Mouse (Mus musculus) c-Kit-positive CD71-negative TER-119-negative erythroid progenitor cells, embryonic 14.5 days (primary cell): ENCODE measurements at regions not wholly inside any gene's neighbourhood (a gene's known extent, or its start where the extent isn't known, plus 50 kb on each side); places are given as distances from the start of the nearest gene placed in this dataset.
"Not testable (repeated sequence)": the region's sequence is repeated elsewhere in the genome, so short reads cannot be mapped to it uniquely, and the experiment has no call there.

Experiments used
- DNase-seq: peaks from one replicate; pipeline ENCODE4 v3.0.0-alpha.2; 2013; ENCODE audit warnings: low read depth

GRCm38 (mm10) chr10:99584855-99585254 is 174.6 kb downstream of the Csl start:
- DNase-seq = peak; percentile 10

- peak; percentile 9 for DNase-seq
Observed at GRCm38 (mm10) chr10:99592220-99592619, 167.2 kb downstream of the Csl start.

- no peak for DNase-seq
Observed at GRCm38 (mm10) chr10:99595659-99596058, 163.8 kb downstream of the Csl start.

- DNase-seq = not testable (repeated sequence)
Observed at GRCm38 (mm10) chr10:99599142-99600120, 160.0 kb downstream of the Csl start.

GRCm38 (mm10) chr10:99602331-99602730 is 157.1 kb downstream of the Csl start:
- no peak for DNase-seq

- no peak for DNase-seq
Observed at GRCm38 (mm10) chr10:99604172-99604571, 155.3 kb downstream of the Csl start.

GRCm38 (mm10) chr10:99608477-99608876 is 151.0 kb downstream of the Csl start:
- DNase-seq = no peak

GRCm38 (mm10) chr10:99609420-99609819 is 150.0 kb downstream of the Csl start:
- no peak for DNase-seq

- no peak for DNase-seq
Observed at GRCm38 (mm10) chr10:99610890-99611289, 148.6 kb downstream of the Csl start.

GRCm38 (mm10) chr10:99614392-99615249 is 144.8 kb downstream of the Csl start:
- DNase-seq = no peak

GRCm38 (mm10) chr10:99615371-99615770 is 144.1 kb downstream of the Csl start:
- DNase-seq = no peak

GRCm38 (mm10) chr10:99615779-99616178 is 143.7 kb downstream of the Csl start:
- peak; percentile 82 for DNase-seq

- DNase-seq = no peak
Observed at GRCm38 (mm10) chr10:99617623-99618022, 141.8 kb downstream of the Csl start.

GRCm38 (mm10) chr10:99619421-99620151 is 139.9 kb downstream of the Csl start:
- peak; percentile 74 for DNase-seq

- DNase-seq = no peak
Observed at GRCm38 (mm10) chr10:99620489-99620888, 139.0 kb downstream of the Csl start.

GRCm38 (mm10) chr10:99627355-99627754 is 132.1 kb downstream of the Csl start:
- no peak for DNase-seq

- DNase-seq = no peak
Observed at GRCm38 (mm10) chr10:99632250-99632985, 127.0 kb downstream of the Csl start.

GRCm38 (mm10) chr10:99635796-99636195 is 123.7 kb downstream of the Csl start:
- no peak for DNase-seq

- DNase-seq = no peak
Observed at GRCm38 (mm10) chr10:99639022-99639421, 120.4 kb downstream of the Csl start.

GRCm38 (mm10) chr10:99639469-99639868 is 120.0 kb downstream of the Csl start:
- DNase-seq = no peak

GRCm38 (mm10) chr10:99641784-99642183 is 117.7 kb downstream of the Csl start:
- DNase-seq = no peak
